Mouse (Mus musculus) small intestine, adult 2 months (tissue): ENCODE measurements around the gene Defb43.

Experiments
- CTCF ChIP-seq: fragments of 200-500 bp; IDR thresholded peaks from 2 replicates; pipeline ENCODE4 v1.5.1; 2012; ENCODE audit warnings: low read depth, mild to moderate bottlenecking, control low read depth, inconsistent platforms, low read length, moderate library complexity, mixed read lengths; ENCODE audit not compliant: insufficient replicate concordance, insufficient read length; ENCODE audit errors: extremely low read depth
- POLR2A ChIP-seq: fragments of 200-500 bp; IDR thresholded peaks from 2 replicates; pipeline ENCODE4 v1.6.1; 2012; ENCODE audit warnings: low read depth, mild to moderate bottlenecking, control low read depth, inconsistent platforms, low read length, moderate library complexity

DNA sequence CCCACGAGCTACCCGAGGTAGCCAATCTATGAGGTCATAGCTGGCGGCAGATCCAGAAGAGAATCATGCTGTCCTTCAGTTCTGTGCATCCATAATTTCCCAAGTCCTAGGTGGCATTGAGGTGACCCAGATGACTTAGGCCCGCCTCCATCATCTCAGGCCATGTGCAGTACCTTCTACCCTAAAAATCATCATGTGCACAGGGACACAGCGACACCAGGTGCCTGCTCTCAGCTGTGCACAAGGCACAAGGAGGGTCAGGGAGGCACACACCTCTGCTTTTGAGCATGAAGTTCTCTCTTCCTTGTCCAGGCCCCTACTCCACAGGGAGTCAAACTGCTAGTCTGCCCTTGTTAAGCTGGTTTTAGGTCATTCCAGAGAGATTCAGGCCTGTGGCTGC is 46.2 kb upstream of the Defb43 start:
- TF ChIP-seq CTCF (no peak), POLR2A (no peak)
